Mouse (Mus musculus) midbrain, embryonic 13.5 days (tissue): ENCODE data around the gene Zbtb43. TPM values are rescaled to one million over a fixed set of nuclear protein-coding genes. Genes with fewer than 3 reads are reported as not detected.
A peak's percentile ranks its signal among the peaks of the same experiment; 100 is the strongest.

Experiments used
- ATAC-seq: fragments of 200-750 bp; cut with Nextera tagmentation; 2 replicates; pipeline ENCODE4 v1.8.0; 2017; ENCODE audit warnings: mild to moderate bottlenecking, moderate TSS enrichment, moderate library complexity
- H3K27ac ChIP-seq: fragments of 300-500 bp; sonication (generic); 2 replicates; pipeline ENCODE4 v1.5.1; 2015; ENCODE audit warnings: inconsistent platforms, mild to moderate bottlenecking, moderate library complexity
- H3K27me3 ChIP-seq: fragments of 300-500 bp; sonication (generic); 2 replicates; pipeline ENCODE4 v1.6.1; 2015; ENCODE audit warnings: mild to moderate bottlenecking, inconsistent platforms
- H3K36me3 ChIP-seq: fragments of 300-500 bp; sonication (generic); 2 replicates; pipeline ENCODE4 v1.6.1; 2015; ENCODE audit warnings: mild to moderate bottlenecking, inconsistent platforms
- H3K4me1 ChIP-seq: fragments of 300-500 bp; sonication (generic); replicated peaks from 2 replicates; pipeline ENCODE4 v1.6.1; 2015; ENCODE audit warnings: inconsistent platforms
- H3K4me2 ChIP-seq: fragments of 300-500 bp; sonication (generic); replicated peaks from 2 replicates; pipeline ENCODE4 v1.6.1; 2015; ENCODE audit warnings: moderate library complexity, mild to moderate bottlenecking, inconsistent platforms
- H3K4me3 ChIP-seq: fragments of 300-500 bp; sonication (generic); replicated peaks from 2 replicates; pipeline ENCODE4 v1.5.1; 2015; ENCODE audit warnings: mild to moderate bottlenecking, inconsistent platforms
- H3K9ac ChIP-seq: fragments of 300-500 bp; sonication (generic); replicated peaks from 2 replicates; pipeline ENCODE4 v1.6.1; 2015; ENCODE audit warnings: mild to moderate bottlenecking, inconsistent platforms
- H3K9me3 ChIP-seq: fragments of 300-500 bp; sonication (generic); 2 replicates; pipeline ENCODE4 v1.6.1; 2016; ENCODE audit warnings: mild to moderate bottlenecking, inconsistent platforms
- WGBS: fragments of 180-500 bp; shearing (Covaris S2); methylation state at CpG from one replicate; pipeline ENCODE4 v1.1.7; 2015; 5-methylcytosine and 5-hydroxymethylcytosine counted together
- polyA plus RNA-seq: library from polyadenylated mRNA; unstranded; fragments of >200 nt; fragmentation: Nextera tagmentation; extraction: Ambion mirVana; gene quantifications from 2 replicates; pipeline ENCODE4 v1.2.1, GENCODE M21; 2015

Zbtb43 gene
- polyA plus RNA-seq, 1 experiment from 2014 or later = 29.7 TPM

DNA sequence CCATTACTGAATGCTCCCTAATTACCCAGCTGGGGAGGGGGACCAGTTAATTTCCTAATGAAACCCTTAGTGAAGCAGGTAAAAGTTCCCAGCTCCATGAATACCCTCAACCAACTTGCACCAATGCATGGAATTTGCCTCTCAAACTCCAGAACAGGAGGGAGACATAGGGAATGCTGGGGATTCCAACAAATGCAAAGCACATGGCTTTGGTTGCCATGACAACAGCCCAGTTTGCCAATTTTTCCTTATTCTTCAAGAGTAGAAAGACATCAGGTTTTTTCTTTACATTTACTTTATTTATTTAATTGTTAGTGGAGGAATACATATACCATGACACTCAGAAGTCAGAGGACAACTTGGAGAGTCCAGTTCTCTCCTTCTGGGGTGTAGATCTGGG is 7.6 kb upstream of the Zbtb43 start:
- H3K4me2 ChIP-seq = no peak overlapping the region
- H3K4me3 ChIP-seq = no peak overlapping the region
- ATAC-seq = no peak
- no peak overlapping the region for H3K27ac ChIP-seq
- no peaks in the 10 kb centered on the region for H3K36me3 ChIP-seq
- H3K4me1 ChIP-seq = no peaks in the 10 kb centered on the region
- H3K9me3 ChIP-seq = no peaks in the 10 kb centered on the region
- no peak overlapping the region for H3K9ac ChIP-seq
- no peaks in the 10 kb centered on the region for H3K27me3 ChIP-seq

DNA sequence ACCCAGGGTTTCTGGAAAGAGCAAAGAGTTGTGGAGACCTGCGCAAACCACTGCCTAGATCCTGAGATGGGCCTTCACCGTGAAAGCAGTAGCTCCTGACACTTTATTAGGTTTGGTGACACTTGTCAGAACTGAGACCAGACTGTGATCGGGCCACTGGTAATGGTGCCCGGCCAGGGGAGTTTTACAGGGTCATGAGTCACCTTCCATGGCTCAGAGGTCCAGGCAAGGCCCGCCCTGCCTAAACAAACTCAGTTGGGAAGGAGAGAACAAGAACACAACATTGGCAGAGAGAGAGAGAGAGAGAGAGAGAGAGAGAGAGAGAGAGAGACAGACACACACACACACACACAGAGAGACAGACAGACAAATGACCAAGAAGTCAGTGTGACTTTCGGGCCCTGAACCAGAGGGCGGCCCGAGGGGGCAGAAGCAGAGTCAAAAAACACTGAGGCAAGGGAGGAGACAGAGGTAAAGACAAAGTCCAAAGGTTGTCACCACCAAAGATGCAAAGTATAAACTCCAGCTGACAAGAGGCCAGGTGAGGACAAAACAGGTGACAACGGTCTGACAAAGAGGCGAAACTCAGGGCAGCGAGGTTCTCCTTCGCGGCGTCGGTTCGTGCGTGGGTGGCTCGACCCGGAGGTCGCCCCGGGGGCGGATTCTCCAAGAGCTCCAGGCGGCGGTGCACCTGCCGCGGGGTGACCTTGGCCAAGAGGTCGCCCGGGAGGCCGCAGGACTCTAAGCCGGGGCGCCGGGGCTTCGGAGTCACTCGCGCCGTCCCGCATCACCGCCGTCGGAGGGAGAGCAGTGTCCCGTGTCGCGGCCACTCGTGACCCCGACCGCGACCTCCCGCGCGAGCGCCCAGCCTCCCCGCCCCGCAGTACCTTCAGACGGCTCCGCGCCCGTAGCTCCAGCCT is 553 bp downstream of the Zbtb43 start:
- ATAC-seq = no peak; the same call in 1 of the 2 replicates
- peak overlapping the region; percentile 97 for H3K9ac ChIP-seq
- H3K4me2 ChIP-seq = peak overlapping the region; percentile 94
- H3K4me3 ChIP-seq = peak overlapping the region; percentile 98
- H3K36me3 ChIP-seq = peaks cover 13% of the 10 kb centered on the region
- H3K27me3 ChIP-seq = 0 out of 2 replicates have a peak, but pooled peaks cover 5% of the 10 kb centered on the region
- WGBS = 6% methylated on average over 57 of the region's 57 CpGs
- peak overlapping the region; percentile 58; the same call in 1 of the 2 replicates for H3K27ac ChIP-seq
- H3K9me3 ChIP-seq = no peaks in the 10 kb centered on the region
- peaks cover 31% of the 10 kb centered on the region for H3K4me1 ChIP-seq

GRCm38 (mm10) chr2:33465966-33466365 is 2.4 kb downstream of the Zbtb43 start:
- peaks cover 31% of the 10 kb centered on the region for H3K4me1 ChIP-seq
- no peak for ATAC-seq
- no peak overlapping the region for H3K4me3 ChIP-seq
- H3K4me2 ChIP-seq = no peak overlapping the region
- H3K27ac ChIP-seq = no peak overlapping the region
- WGBS = 76% methylated on average over 4 of the region's 4 CpGs
- H3K9me3 ChIP-seq = no peaks in the 10 kb centered on the region
- H3K9ac ChIP-seq = peak overlapping the region; percentile 25; the same call in 1 of the 2 replicates
- H3K36me3 ChIP-seq = peaks cover 32% of the 10 kb centered on the region
- 0 out of 2 replicates have a peak, but pooled peaks cover 5% of the 10 kb centered on the region for H3K27me3 ChIP-seq

- Histone ChIP-seq H3K9ac (peak overlapping the region; percentile 25; the same call in 1 of the 2 replicates), H3K9me3 (no peaks in the 10 kb centered on the region), H3K27ac (no peak overlapping the region), H3K27me3 (0 out of 2 replicates have a peak, but pooled peaks cover 5% of the 10 kb centered on the region), H3K36me3 (peaks cover 32% of the 10 kb centered on the region), H3K4me3 (no peak overlapping the region), H3K4me2 (no peak overlapping the region), H3K4me1 (peaks cover 31% of the 10 kb centered on the region)
- 43% methylated on average over 5 of the region's 5 CpGs for WGBS
- no peak for ATAC-seq
Observed at GRCm38 (mm10) chr2:33465215-33465614, 3.1 kb downstream of the Zbtb43 start.

DNA sequence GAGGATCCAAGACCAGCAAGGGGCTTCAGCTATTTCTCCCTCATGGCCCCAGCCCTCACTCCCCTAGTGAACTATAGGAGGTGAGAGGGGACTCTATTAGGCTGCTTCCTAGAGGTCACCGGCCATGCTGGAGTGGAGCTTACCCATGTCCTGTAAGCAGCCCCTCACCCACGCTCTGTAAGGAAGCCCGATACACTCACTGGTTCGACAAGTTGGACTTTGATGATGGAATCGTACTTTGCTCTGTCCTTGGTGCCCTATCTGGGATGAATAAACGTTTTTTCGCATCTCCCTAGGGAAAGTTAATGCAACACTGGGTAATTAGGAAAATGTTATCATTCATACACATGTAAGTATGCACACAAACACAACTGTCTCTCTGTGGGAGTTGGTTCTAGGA is 6.3 kb downstream of the Zbtb43 start:
- Histone ChIP-seq H3K4me1 (peaks cover 23% of the 10 kb centered on the region), H3K4me3 (no peak overlapping the region), H3K27ac (no peak overlapping the region), H3K27me3 (no peaks in the 10 kb centered on the region), H3K9ac (no peak overlapping the region), H3K36me3 (peaks cover 47% of the 10 kb centered on the region), H3K4me2 (no peak overlapping the region), H3K9me3 (no peaks in the 10 kb centered on the region)
- 88% methylated on average over 7 of the region's 7 CpGs for WGBS
- ATAC-seq = no peak

DNA sequence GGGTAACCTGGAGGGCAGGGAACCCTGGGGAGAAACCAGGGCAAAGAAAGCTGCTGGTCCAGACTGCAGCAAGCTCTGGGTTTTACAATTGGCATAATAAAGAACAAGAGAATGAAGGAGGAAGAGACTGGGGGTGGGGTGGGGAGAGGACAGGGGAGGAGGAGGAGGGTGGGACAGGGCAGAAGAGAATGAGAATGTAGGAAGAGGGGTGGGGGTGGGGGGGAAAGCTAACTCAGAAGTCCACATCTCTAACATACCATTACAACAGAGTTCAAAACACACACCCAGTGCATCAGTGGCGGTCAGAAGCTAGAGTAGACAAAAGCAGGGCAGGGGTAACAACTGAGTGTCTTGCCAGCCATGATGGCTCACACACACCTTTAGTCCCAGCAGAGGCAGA is 7.3 kb downstream of the Zbtb43 start:
- Histone ChIP-seq H3K4me2 (no peak overlapping the region), H3K27me3 (no peaks in the 10 kb centered on the region), H3K9me3 (no peaks in the 10 kb centered on the region), H3K27ac (no peak overlapping the region), H3K9ac (no peak overlapping the region), H3K4me1 (peaks cover 13% of the 10 kb centered on the region), H3K4me3 (no peak overlapping the region), H3K36me3 (peaks cover 50% of the 10 kb centered on the region)
- whole genome bisulfite sequencing = 76% methylated on average over 1 of the region's 1 CpGs
- ATAC-seq = no peak

DNA sequence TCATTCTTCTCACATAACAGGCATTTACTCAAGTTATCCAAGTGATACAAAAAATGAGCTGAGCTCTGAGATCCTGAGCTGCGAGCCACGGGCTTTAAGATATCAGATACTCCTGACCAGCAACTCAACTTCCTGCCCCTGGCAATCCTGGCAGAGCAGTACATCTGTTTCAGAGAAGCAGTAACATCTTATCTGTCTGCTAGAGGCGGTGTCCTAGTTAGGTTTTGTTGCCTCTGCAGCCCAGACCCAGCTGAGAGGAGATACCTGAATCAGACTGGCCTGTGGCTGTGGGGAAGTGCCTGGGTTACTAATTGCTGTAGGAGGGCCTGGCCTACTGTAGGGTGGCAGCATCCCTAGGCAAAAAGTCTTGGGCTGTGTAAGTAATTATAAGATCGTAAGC is 8.7 kb downstream of the Zbtb43 start:
- Histone ChIP-seq H3K36me3 (peaks cover 64% of the 10 kb centered on the region), H3K27me3 (no peaks in the 10 kb centered on the region), H3K9ac (no peak overlapping the region), H3K4me1 (no peaks in the 10 kb centered on the region), H3K4me2 (no peak overlapping the region), H3K27ac (no peak overlapping the region), H3K4me3 (no peak overlapping the region), H3K9me3 (no peaks in the 10 kb centered on the region)
- no peak for ATAC-seq
- 96% methylated on average over 4 of the region's 4 CpGs for WGBS

GRCm38 (mm10) chr2:33456696-33457095 is 11.7 kb downstream of the Zbtb43 start:
- Histone ChIP-seq H3K9ac (no peak overlapping the region), H3K36me3 (peaks cover 66% of the 10 kb centered on the region), H3K27me3 (no peaks in the 10 kb centered on the region), H3K4me1 (peaks cover 14% of the 10 kb centered on the region), H3K9me3 (no peaks in the 10 kb centered on the region), H3K27ac (no peak overlapping the region), H3K4me3 (no peak overlapping the region), H3K4me2 (no peak overlapping the region)
- ATAC-seq = no peak
- 84% methylated on average over 3 of the region's 3 CpGs for WGBS

GRCm38 (mm10) chr2:33456242-33456641 is 12.1 kb downstream of the Zbtb43 start:
- H3K36me3 ChIP-seq = peaks cover 66% of the 10 kb centered on the region
- H3K27me3 ChIP-seq = no peaks in the 10 kb centered on the region
- ATAC-seq = no peak
- no peak overlapping the region for H3K27ac ChIP-seq
- no peak overlapping the region for H3K9ac ChIP-seq
- no peaks in the 10 kb centered on the region for H3K9me3 ChIP-seq
- peaks cover 14% of the 10 kb centered on the region for H3K4me1 ChIP-seq
- no peak overlapping the region for H3K4me3 ChIP-seq
- no peak overlapping the region for H3K4me2 ChIP-seq
- 93% methylated on average over 5 of the region's 5 CpGs for WGBS

- no peaks in the 10 kb centered on the region for H3K27me3 ChIP-seq
- peaks cover 14% of the 10 kb centered on the region for H3K4me1 ChIP-seq
- H3K36me3 ChIP-seq = peaks cover 70% of the 10 kb centered on the region
- ATAC-seq = no peak
- H3K4me3 ChIP-seq = no peak overlapping the region
- no peak overlapping the region for H3K27ac ChIP-seq
- no peaks in the 10 kb centered on the region for H3K9me3 ChIP-seq
- no peak overlapping the region for H3K4me2 ChIP-seq
- H3K9ac ChIP-seq = no peak overlapping the region
- 91% methylated on average over 3 of the region's 3 CpGs for WGBS
Observed at GRCm38 (mm10) chr2:33455350-33455749, 13.0 kb downstream of the Zbtb43 start.

GRCm38 (mm10) chr2:33454816-33455215 is 13.5 kb downstream of the Zbtb43 start:
- Histone ChIP-seq H3K4me3 (no peak overlapping the region), H3K4me2 (no peak overlapping the region), H3K27me3 (no peaks in the 10 kb centered on the region), H3K9me3 (no peaks in the 10 kb centered on the region), H3K36me3 (peaks cover 69% of the 10 kb centered on the region), H3K9ac (no peak overlapping the region), H3K4me1 (peaks cover 14% of the 10 kb centered on the region), H3K27ac (no peak overlapping the region)
- no peak for ATAC-seq
- 91% methylated on average over 8 of the region's 8 CpGs for WGBS

DNA sequence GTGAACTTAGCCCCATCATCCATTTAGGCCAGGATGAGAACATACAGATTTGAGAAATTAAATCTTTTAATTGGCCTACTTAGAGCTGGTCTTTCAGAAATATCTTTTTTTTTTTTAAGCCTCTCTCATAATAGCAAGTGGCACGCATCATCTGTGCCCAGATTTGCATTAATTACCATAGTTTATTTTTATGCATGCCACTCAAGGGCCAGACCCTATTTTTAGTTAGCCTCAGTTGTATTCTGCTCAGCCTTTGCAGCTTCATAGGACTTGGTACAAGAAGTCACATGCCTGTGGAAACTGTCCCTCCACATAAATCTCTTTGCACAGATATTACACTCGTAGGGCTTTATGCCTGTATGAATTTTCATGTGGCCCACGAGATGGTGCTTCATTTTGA is 14.9 kb downstream of the Zbtb43 start:
- WGBS = 70% methylated on average over 3 of the region's 3 CpGs
- Histone ChIP-seq H3K27ac (no peak overlapping the region), H3K27me3 (no peaks in the 10 kb centered on the region), H3K9me3 (no peaks in the 10 kb centered on the region), H3K36me3 (peaks cover 75% of the 10 kb centered on the region), H3K4me1 (peaks cover 14% of the 10 kb centered on the region), H3K4me3 (no peak overlapping the region), H3K4me2 (no peak overlapping the region), H3K9ac (0 out of 2 replicates have a peak overlapping the region, but pooled peaks have one; percentile 8)
- no peak for ATAC-seq
